Mouse (Mus musculus): Measurements from ENCODE around the gene Enkd1. TPM values are rescaled to one million over a fixed set of nuclear protein-coding genes. Genes with fewer than 3 reads are reported as not detected.

Enkd1 gene
- polyA plus RNA-seq, 1 experiment from 2014 or later: 28.7 TPM

DNA sequence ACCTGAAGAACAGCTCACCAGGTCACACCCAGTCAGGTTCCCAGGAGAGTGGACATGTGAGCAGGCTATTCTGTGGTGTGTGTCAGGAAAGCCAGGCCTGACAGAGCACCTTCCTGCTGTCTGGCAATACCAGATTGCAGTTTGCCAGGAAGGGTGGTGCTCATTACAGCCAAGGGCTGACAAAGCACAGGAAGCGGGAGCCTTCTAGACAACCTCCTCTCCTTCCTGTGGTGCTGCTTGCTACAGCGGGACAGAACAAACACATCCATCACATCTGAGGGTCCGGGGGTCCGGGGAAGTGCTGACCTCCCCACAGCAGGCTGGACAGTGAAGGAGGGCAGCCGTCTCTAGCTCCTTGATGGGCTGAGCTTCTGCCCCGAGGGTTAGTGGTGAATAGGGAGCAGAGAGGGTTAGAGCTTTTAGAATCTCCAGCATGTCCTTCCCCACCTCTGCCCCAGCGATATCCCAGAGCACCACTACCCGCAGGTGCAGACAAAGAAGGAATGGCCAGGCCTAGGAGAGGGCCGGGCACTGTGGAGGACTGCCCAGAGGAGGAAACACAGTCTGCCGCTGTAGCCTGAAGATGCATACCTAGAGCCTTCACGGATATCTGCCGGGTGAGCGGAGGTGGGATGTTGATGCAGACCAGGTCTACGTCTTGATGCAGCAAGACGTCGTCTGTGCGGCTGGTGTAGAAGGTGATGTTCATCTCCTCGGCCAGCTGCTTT lies 19.6 kb upstream of the Enkd1 start:
- Histone ChIP-seq H3K27ac (ENCODE audit: low read depth) (peak overlapping the region; percentile 70; the same call in 1 of the 2 replicates), H3K36me3 (ENCODE audit: insufficient read depth) (peaks cover 30% of the 10 kb centered on the region), H3K4me2 (0 out of 2 replicates have a peak overlapping the region, but pooled peaks have one; percentile 7), H3K4me3 (ENCODE audit: low read depth, low read length) (no peak overlapping the region), H3K9ac (no peak overlapping the region), H3K27me3 (ENCODE audit: insufficient read depth, low read length) (no peaks in the 10 kb centered on the region), H3K4me1 (ENCODE audit: insufficient read depth) (no peaks in the 10 kb centered on the region), H3K9me3 (ENCODE audit: low read depth, low read length) (no peaks in the 10 kb centered on the region)
- TF ChIP-seq CTCF (IDR thresholded peaks at IDR 0.05; ENCODE audit: low read depth): no peak
- ATAC-seq (ENCODE audit: insufficient read depth): peak; percentile 76; the same call in 1 of the 2 replicates
- peak; percentile 60 for DNase-seq
- 65% methylated on average over 18 of the region's 18 CpGs for WGBS

DNA sequence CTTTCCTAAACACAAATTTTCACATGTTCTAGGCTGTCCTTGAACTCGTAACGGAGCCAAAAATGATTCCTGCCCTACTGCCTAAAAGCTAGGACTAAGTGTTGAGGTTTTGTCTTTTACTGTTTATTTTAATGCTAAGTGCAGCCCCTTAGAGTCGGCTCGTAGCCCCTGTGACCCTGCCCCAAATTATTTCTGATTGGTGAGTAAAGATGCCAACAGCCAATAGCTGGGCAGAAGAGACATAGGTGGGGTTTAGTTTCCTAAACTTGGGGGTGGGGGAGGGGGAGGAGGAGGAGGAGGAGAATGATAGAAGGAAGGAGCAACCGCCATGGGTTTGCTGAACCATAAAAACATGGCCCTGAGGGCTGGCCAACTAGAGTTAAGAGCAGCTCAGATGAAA lies 17.7 kb upstream of the Enkd1 start:
- Histone ChIP-seq H3K36me3 (ENCODE audit: insufficient read depth) (peaks cover 30% of the 10 kb centered on the region), H3K27me3 (ENCODE audit: insufficient read depth, low read length) (no peaks in the 10 kb centered on the region), H3K27ac (ENCODE audit: low read depth) (no peak overlapping the region), H3K9ac (no peak overlapping the region), H3K4me2 (no peak overlapping the region), H3K9me3 (ENCODE audit: low read depth, low read length) (no peaks in the 10 kb centered on the region), H3K4me3 (ENCODE audit: low read depth, low read length) (no peak overlapping the region), H3K4me1 (ENCODE audit: insufficient read depth) (no peaks in the 10 kb centered on the region)
- no peak for TF ChIP-seq CTCF (IDR thresholded peaks at IDR 0.05; ENCODE audit: low read depth)
- WGBS: 59% methylated on average over 5 of the region's 5 CpGs
- ATAC-seq (ENCODE audit: insufficient read depth) (no peak), DNase-seq (no peak)

DNA sequence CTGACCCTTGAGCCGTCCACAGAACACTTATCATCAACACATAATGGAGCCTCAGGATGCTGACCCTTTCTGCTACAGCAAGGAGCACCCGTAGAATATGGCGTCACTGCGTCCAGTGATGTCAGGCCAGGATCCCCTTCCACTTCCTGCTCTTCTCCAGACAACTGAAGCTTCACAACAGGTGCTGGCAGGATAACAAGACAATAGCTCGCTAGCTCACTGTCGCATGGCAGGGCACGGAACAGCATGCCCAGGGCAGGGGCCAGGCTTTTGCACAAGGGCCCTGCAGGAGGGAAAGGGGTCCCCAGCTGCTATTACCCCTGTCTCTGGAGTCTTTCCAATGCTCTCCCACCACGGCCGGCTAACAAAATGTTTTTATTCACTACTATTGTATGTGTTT lies 14.9 kb upstream of the Enkd1 start:
- 82% methylated on average over 9 of the region's 9 CpGs for WGBS
- H3K9ac ChIP-seq: no peak overlapping the region
- no peaks in the 10 kb centered on the region for H3K27me3 ChIP-seq (ENCODE audit: insufficient read depth, low read length)
- H3K4me1 ChIP-seq (ENCODE audit: insufficient read depth): no peaks in the 10 kb centered on the region
- no peaks in the 10 kb centered on the region for H3K9me3 ChIP-seq (ENCODE audit: low read depth, low read length)
- no peak for ATAC-seq (ENCODE audit: insufficient read depth)
- no peak for DNase-seq
- H3K4me3 ChIP-seq (ENCODE audit: low read depth, low read length): no peak overlapping the region
- no peak for TF ChIP-seq CTCF (IDR thresholded peaks at IDR 0.05; ENCODE audit: low read depth)
- peaks cover 26% of the 10 kb centered on the region for H3K36me3 ChIP-seq (ENCODE audit: insufficient read depth)
- H3K27ac ChIP-seq (ENCODE audit: low read depth): no peak overlapping the region
- H3K4me2 ChIP-seq: no peak overlapping the region

DNA sequence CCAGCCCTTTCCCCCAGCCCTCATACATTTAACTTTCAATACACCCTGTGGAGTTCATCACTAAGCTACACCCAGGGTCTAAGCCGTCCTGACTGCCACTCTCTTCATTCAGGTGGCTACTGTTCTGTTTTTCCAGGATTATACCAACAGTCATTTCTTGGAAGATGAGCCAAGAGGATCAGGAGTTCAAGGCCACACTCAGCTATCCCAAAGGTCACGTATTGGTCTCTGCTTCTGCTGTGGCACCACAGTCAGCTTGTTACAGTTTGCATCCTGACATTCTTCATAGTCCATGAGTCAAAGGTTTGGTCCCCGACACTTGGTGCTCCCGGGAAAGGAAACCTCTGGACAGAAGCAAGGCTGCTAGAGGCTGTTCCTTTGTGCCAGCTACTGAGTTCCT lies 11.6 kb upstream of the Enkd1 start:
- no peak overlapping the region for H3K9ac ChIP-seq
- DNase-seq: no peak
- TF ChIP-seq CTCF (IDR thresholded peaks at IDR 0.05; ENCODE audit: low read depth): no peak
- no peaks in the 10 kb centered on the region for H3K27me3 ChIP-seq (ENCODE audit: insufficient read depth, low read length)
- H3K4me1 ChIP-seq (ENCODE audit: insufficient read depth): no peaks in the 10 kb centered on the region
- H3K36me3 ChIP-seq (ENCODE audit: insufficient read depth): peaks cover 22% of the 10 kb centered on the region
- H3K4me3 ChIP-seq (ENCODE audit: low read depth, low read length): no peak overlapping the region
- no peaks in the 10 kb centered on the region for H3K9me3 ChIP-seq (ENCODE audit: low read depth, low read length)
- H3K27ac ChIP-seq (ENCODE audit: low read depth): no peak overlapping the region
- H3K4me2 ChIP-seq: no peak overlapping the region
- WGBS: 76% methylated on average over 4 of the region's 4 CpGs
- no peak for ATAC-seq (ENCODE audit: insufficient read depth)

DNA sequence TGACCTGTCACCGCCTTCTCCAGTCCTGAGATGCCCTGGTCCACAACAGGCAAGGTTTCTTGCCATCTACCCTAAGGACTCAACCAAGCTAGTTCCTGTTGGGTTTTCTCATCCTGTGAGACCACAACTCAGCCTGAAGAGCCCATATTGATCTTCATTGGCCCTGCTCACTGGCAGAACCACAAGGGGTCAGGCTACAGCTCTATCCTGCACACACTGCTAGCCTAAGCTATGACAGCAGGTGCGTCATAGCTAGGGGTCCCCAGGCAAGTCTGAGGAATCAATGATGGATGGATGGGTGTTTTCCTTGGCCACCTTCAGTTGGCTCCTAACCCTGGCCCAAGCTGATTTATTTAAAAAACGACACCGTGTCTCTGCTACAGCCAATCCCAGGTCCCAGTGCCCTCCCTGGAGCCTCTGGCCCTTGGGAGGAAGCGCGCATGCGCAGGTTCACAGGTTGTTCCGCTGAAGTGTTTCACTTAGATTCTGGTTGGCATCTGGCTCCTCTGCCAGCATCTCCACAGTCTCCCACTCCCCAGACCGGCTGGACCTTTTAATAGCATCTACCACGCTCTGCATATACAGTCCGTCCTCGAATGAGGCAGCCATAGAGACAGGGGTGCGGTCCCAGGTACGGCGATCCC lies 8.4 kb upstream of the Enkd1 start:
- no peak for TF ChIP-seq CTCF (IDR thresholded peaks at IDR 0.05; ENCODE audit: low read depth)
- no peak for DNase-seq
- H3K4me2 ChIP-seq: no peak overlapping the region
- ATAC-seq (ENCODE audit: insufficient read depth): no peak
- WGBS: 93% methylated on average over 15 of the region's 15 CpGs
- no peak overlapping the region for H3K9ac ChIP-seq
- H3K27ac ChIP-seq (ENCODE audit: low read depth): no peak overlapping the region
- H3K36me3 ChIP-seq (ENCODE audit: insufficient read depth): peaks cover 12% of the 10 kb centered on the region
- no peaks in the 10 kb centered on the region for H3K4me1 ChIP-seq (ENCODE audit: insufficient read depth)
- H3K9me3 ChIP-seq (ENCODE audit: low read depth, low read length): no peaks in the 10 kb centered on the region
- no peaks in the 10 kb centered on the region for H3K27me3 ChIP-seq (ENCODE audit: insufficient read depth, low read length)
- no peak overlapping the region for H3K4me3 ChIP-seq (ENCODE audit: low read depth, low read length)

DNA sequence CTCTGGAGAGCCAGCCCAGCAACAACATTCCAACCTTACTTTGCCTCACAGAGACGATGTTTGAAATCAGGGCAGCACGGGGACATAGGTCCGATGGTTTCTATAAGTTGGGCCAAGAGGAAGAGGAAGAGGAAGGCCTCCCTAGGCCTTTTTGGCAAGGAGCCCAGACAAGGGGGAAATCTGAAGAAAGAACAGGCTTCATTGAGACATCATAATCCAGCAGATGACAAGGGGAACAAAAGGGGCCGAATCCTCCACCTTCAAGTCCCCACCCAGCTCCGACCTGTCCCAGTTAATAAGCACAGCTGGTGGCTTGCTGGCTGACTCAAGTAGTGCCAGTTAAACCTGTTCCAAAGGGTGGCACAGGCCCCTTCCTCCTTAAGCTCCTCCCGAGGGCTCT lies 7.0 kb upstream of the Enkd1 start:
- Histone ChIP-seq H3K27ac (ENCODE audit: low read depth) (peak overlapping the region; percentile 54; the same call in 1 of the 2 replicates), H3K36me3 (ENCODE audit: insufficient read depth) (peaks cover 12% of the 10 kb centered on the region), H3K9ac (no peak overlapping the region), H3K4me1 (ENCODE audit: insufficient read depth) (no peaks in the 10 kb centered on the region), H3K27me3 (ENCODE audit: insufficient read depth, low read length) (no peaks in the 10 kb centered on the region), H3K4me2 (no peak overlapping the region), H3K4me3 (ENCODE audit: low read depth, low read length) (no peak overlapping the region), H3K9me3 (ENCODE audit: low read depth, low read length) (no peaks in the 10 kb centered on the region)
- DNase-seq: peak; percentile 71
- 57% methylated on average over 6 of the region's 6 CpGs for WGBS
- TF ChIP-seq CTCF (IDR thresholded peaks at IDR 0.05; ENCODE audit: low read depth): no peak
- ATAC-seq (ENCODE audit: insufficient read depth): no peak

DNA sequence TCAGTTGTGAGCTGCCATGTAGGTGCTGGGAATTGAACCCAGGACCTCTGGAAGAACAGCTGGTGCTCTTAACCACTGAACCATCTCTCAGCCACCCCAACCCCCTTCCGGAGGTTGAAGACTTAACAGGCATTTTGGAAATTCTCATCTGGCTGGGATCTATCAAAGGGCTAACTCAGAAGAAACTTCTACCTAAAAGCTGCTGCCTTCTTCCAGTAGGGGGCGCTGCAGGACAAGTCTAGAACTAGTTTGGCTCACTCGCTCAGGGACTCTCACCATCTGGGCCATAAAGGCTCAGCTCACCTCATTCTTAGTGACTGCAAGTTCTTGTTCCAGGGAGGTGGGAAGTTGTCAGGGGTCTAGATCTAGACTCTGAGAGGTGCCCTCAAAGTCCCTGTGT lies 6.1 kb upstream of the Enkd1 start:
- peak; percentile 97 for DNase-seq
- peak; percentile 53 for ATAC-seq (ENCODE audit: insufficient read depth)

More for the DNA sequence above, 6.1 kb upstream of the Enkd1 start:
- WGBS: 3% methylated on average over 3 of the region's 3 CpGs
- no peak overlapping the region for H3K4me2 ChIP-seq
- H3K27me3 ChIP-seq (ENCODE audit: insufficient read depth, low read length): no peaks in the 10 kb centered on the region
- H3K4me3 ChIP-seq (ENCODE audit: low read depth, low read length): no peak overlapping the region
- H3K9ac ChIP-seq: no peak overlapping the region
- peaks cover 12% of the 10 kb centered on the region for H3K36me3 ChIP-seq (ENCODE audit: insufficient read depth)
- TF ChIP-seq CTCF (IDR thresholded peaks at IDR 0.05; ENCODE audit: low read depth): peak; percentile 89
- no peaks in the 10 kb centered on the region for H3K9me3 ChIP-seq (ENCODE audit: low read depth, low read length)
- no peak overlapping the region for H3K27ac ChIP-seq (ENCODE audit: low read depth)
- H3K4me1 ChIP-seq (ENCODE audit: insufficient read depth): no peaks in the 10 kb centered on the region
